Mouse (Mus musculus) bone marrow, adult 2 months (tissue): ENCODE data around the gene Igsf3. TPM values are rescaled to one million over a fixed set of nuclear protein-coding genes. Genes with fewer than 3 reads are reported as not detected.
"Not testable (repeated sequence)": the region's sequence is repeated elsewhere in the genome, so short reads cannot be mapped to it uniquely, and the experiment has no call there.

Experiments used
- H3K27ac ChIP-seq: fragments of 200-500 bp; 2 replicates; pipeline ENCODE4 v1.5.1; 2012; ENCODE audit warnings: low read depth, mild to moderate bottlenecking, control low read depth, inconsistent platforms, low read length; ENCODE audit not compliant: control insufficient read depth, poor library complexity, insufficient read depth
- H3K4me1 ChIP-seq: fragments of 200-500 bp; 2 replicates; pipeline ENCODE4 v1.6.1; 2011; ENCODE audit warnings: low read length; ENCODE audit not compliant: control insufficient read depth, insufficient read depth
- H3K4me3 ChIP-seq: fragments of 200-500 bp; replicated peaks from 2 replicates; pipeline ENCODE3; 2011; ENCODE audit warnings: mild to moderate bottlenecking, low read depth, low read length, control low read depth; ENCODE audit not compliant: control insufficient read depth
- CTCF ChIP-seq: fragments of 200-500 bp; IDR thresholded peaks from 2 replicates; pipeline ENCODE4 v1.5.1; 2011; ENCODE audit warnings: low read length, control low read depth; ENCODE audit not compliant: control insufficient read depth, insufficient read depth
- POLR2A ChIP-seq: fragments of 200-500 bp; IDR thresholded peaks from 2 replicates; pipeline ENCODE4 v1.6.1; 2011; ENCODE audit warnings: low read depth, mild to moderate bottlenecking, control low read depth, low read length, borderline replicate concordance; ENCODE audit not compliant: control insufficient read depth
- WGBS: fragments of 180-500 bp; shearing (Covaris S2); methylation state at CpG from one replicate; pipeline ENCODE4 v1.1.7; 2018; 5-methylcytosine and 5-hydroxymethylcytosine counted together
- polyA plus RNA-seq: library from polyadenylated mRNA; stranded (reverse); fragments of >200 nt; gene quantifications from 2 replicates; pipeline ENCODE4 v1.2.4, GENCODE M21; 2011; ENCODE audit warnings: low replicate concordance; ENCODE audit not compliant: missing spikeins, insufficient read depth, insufficient read length

Igsf3 gene
- polyA plus RNA-seq, 1 experiment: 6.3 TPM

DNA sequence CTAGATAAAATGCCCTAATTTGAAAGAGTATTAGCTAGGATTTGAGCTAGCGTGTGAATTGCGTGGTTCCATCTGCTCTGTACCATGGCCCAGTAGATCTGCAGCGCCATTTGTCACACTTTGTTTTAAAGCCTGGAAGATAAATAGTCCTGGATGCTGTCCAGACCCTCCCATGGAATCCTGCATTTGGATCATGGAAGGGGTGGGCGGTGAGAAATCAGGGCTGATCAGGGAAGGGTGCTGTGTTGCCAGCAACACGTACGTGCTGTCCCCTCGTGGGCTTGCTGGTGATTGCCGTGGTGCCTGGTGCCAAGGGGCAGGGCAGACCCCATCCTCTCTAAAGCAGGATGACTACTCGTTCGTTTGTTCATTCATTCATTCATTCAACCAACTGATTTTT is 28.6 kb downstream of the Igsf3 start:
- Histone ChIP-seq H3K27ac (no peak overlapping the region), H3K4me1 (peaks cover 1% of the 10 kb centered on the region; the same call in 1 of the 2 replicates), H3K4me3 (no peak overlapping the region)
- WGBS: 87% methylated on average over 10 of the region's 10 CpGs
- TF ChIP-seq CTCF (no peak), POLR2A (no peak)

DNA sequence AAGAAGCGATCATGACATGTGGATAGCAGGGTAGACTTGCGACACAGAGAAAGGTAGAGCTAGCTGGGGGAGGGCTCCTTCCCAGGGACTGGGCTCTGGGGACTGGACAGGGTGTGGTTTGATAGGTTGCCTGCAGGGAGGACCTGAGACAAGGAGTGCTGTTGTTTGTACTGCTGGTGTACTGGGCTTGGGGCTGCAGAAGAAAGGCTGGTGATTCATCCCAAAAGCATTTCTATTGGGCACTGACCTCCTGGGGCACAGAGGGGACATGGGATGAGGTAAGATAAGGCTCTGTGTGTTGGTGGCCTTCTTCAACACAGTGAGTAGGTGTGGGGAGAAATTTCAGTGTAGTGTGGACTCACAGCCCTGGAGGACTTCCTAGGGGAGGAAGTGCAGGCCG is 29.2 kb downstream of the Igsf3 start:
- Histone ChIP-seq H3K27ac (no peak overlapping the region), H3K4me3 (no peak overlapping the region), H3K4me1 (peaks cover 1% of the 10 kb centered on the region; the same call in 1 of the 2 replicates)
- 69% methylated on average over 3 of the region's 3 CpGs for WGBS
- TF ChIP-seq POLR2A: no peak
- TF ChIP-seq CTCF: no peak

DNA sequence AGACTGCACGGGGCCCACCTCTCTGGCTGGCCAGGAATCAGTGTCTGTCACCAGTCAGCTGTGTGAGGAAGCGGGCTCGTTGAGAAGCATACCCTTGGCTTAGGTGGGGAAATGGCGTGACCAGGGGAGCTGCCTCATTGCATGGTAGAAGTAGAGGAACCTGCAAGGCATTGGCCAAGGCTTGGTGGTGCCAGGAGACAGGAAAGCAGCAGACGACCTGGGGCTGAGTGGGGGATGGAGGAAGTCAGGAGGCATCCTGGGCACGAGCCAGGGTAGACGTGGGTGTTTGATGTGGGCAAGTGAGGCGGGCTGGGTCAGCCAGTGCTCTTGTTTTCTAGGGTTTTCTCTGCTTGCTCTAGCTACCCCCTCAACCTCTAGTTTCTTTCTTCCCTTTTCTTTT is 30.7 kb downstream of the Igsf3 start:
- peaks cover 1% of the 10 kb centered on the region; the same call in 1 of the 2 replicates for H3K4me1 ChIP-seq
- no peak for TF ChIP-seq CTCF
- TF ChIP-seq POLR2A: no peak
- WGBS: 5% methylated on average over 8 of the region's 8 CpGs
- H3K27ac ChIP-seq: no peak overlapping the region
- H3K4me3 ChIP-seq: no peak overlapping the region

DNA sequence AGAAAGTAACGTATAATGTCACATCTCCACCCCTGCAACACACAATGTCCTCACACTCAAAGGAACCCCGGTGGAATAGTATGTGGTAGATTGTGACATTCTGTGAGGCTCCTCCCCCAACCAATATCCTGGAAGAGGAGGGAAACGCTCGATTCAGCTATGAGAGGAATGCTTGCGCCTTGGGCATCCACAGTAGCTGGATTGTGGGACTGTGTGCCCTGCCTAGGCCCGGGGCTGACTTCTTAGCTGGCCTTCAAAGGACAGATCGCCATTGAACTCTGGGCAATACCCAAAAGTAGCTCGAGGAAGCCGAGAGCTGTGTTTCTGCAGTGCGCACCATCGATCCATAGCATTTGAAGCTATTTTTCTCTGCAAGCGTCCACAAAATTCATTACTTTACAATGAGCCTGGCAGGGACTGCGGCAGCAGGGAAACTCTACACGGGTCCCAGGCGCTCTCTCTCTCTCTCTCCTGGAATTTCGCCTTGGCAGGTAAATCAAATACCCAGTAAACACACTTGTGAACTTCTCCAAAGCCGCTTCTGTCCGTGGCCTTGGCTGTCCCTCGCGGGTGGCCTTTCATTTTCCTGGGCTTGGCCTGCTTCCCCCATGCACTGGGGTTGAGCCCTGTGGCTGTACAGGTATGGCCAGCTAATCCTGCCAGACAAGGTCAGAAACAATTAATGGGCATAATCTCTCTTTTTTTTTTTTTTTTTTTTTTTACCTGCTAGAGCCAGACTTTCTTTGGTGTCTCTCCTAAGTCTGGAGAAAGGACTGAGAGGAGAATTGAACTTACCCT is 32.3 kb downstream of the Igsf3 start:
- H3K27ac ChIP-seq: no peak overlapping the region
- no peak overlapping the region for H3K4me3 ChIP-seq
- 74% methylated on average over 20 of the region's 20 CpGs for WGBS
- H3K4me1 ChIP-seq: peaks cover 1% of the 10 kb centered on the region; the same call in 1 of the 2 replicates
- TF ChIP-seq CTCF: no peak
- no peak for TF ChIP-seq POLR2A

DNA sequence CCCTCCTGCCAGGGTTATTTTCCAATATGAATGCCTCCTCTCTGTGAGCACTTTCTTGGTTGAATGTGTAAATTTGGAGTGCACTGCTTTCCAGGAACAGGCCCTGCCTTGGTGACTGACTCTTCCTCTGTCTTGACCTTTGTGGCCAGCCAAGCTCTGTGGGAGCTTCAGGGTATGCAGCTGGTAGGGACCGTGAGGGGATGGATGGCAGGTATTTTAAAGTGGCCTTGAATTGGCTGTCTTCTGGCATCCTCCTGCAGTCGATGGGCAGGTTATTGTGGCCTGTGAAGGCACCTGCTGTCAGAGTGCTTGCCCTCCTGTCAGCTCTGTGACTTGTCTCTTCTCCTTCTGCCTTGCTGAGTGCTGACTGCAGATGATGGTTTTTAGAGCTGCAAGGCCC is 33.3 kb downstream of the Igsf3 start:
- no peak overlapping the region for H3K27ac ChIP-seq
- WGBS: 77% methylated on average over 2 of the region's 2 CpGs
- H3K4me1 ChIP-seq: peaks cover 1% of the 10 kb centered on the region; the same call in 1 of the 2 replicates
- no peak for TF ChIP-seq CTCF
- TF ChIP-seq POLR2A: no peak
- no peak overlapping the region for H3K4me3 ChIP-seq

DNA sequence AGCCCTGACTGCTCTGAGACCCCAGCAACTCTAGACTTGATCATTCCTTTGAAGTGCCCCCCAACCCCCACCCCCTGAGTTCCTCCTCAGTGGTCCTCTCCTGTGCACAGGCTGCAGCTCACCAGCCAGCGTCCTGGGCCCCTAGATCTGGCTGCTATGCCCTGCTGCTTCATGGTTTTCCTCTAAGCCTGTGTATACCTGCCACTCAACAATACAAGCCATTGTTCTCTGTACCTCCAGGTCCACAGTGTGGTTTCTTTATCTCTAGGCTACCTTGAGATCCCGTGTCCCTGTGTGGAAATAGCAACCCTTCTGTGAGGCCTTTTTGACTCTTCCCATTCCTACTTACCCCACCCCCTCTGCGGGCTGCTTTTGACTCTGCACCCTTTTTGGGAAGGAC is 33.9 kb downstream of the Igsf3 start:
- H3K27ac ChIP-seq: no peak overlapping the region
- TF ChIP-seq POLR2A: no peak
- no peak for TF ChIP-seq CTCF
- peaks cover 1% of the 10 kb centered on the region; the same call in 1 of the 2 replicates for H3K4me1 ChIP-seq
- no peak overlapping the region for H3K4me3 ChIP-seq
- 69% methylated on average over 3 of the region's 3 CpGs for WGBS

DNA sequence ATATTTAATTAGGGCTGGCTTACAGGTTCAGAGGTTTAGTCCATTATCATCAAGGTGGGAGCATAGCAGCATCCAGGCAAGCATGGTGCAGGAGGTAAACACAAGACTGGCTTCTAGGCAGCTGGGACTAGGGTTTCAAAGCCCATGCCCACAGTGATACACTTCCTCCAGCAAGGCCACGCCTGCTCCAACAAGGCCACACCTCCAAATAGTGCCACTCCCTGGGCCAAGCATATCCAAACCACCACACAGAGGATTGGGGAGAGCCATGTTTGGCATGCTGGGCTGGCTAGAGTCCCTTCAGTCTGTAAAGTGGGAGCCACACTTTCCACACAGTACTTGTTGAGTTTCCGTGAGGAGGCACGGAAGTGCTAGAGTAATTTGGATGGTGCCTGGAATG is 34.7 kb downstream of the Igsf3 start:
- Histone ChIP-seq H3K4me3 (no peak overlapping the region), H3K27ac (no peak overlapping the region), H3K4me1 (peaks cover 1% of the 10 kb centered on the region; the same call in 1 of the 2 replicates)
- WGBS: 86% methylated on average over 3 of the region's 3 CpGs
- no peak for TF ChIP-seq POLR2A
- no peak for TF ChIP-seq CTCF

DNA sequence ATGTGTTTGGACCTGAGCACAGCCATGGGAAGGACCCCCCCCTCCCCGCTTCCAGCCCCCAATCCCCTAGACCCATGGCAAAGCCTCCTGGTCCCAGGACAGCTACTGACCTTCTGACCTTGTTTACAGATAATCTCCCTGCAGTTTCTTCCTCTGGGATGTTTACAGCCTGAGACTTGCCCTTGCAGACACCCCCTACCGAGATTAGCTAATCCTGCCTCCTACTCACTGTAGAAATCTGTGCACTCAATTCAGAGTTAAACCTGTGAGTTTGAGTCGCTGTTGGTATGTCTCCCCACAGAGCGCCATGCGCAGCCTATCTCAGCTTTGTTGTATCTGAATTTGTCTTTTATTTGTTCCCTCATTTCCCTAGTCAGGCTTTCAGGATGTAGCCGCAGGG is 35.2 kb downstream of the Igsf3 start:
- TF ChIP-seq POLR2A: no peak
- TF ChIP-seq CTCF: no peak
- Histone ChIP-seq H3K4me1 (peaks cover 1% of the 10 kb centered on the region; the same call in 1 of the 2 replicates), H3K27ac (no peak overlapping the region), H3K4me3 (no peak overlapping the region)
- WGBS: 92% methylated on average over 6 of the region's 6 CpGs

DNA sequence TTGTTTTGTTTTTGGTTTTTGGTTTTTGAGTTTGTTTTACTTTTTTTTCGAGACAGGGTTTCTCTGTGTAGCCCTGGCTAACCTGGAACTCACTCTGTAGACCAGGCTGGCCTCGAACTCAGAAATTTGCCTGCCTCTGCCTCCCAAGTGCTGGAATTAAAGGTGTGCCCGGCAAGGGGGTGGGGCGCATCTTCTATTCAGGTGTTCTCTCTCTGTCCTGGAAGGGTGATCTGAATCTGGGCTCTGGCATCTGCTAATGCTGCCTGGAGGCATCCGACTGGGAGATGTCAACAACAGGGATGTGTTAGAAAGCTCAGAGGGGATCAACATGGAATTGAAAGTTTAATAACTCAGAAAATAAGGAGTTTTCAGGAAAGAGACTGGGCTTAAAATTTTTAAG is 36.1 kb downstream of the Igsf3 start:
- H3K27ac ChIP-seq, H3K4me1 ChIP-seq, H3K4me3 ChIP-seq: not testable (repeated sequence)
- WGBS: 86% methylated on average over 5 of the region's 5 CpGs
